Mouse (Mus musculus) limb, embryonic 13.5 days (tissue): ENCODE data around the gene Zrsr2. TPM values are rescaled to one million over a fixed set of nuclear protein-coding genes. Genes with fewer than 3 reads are reported as not detected.
A peak's percentile ranks its signal among the peaks of the same experiment; 100 is the strongest.

Source experiments
- ATAC-seq: fragments of 200-750 bp; cut with Nextera tagmentation; 2 replicates; pipeline ENCODE4 v1.8.0; 2017; ENCODE audit warnings: low read depth, moderate number of reproducible peaks, moderate TSS enrichment; ENCODE audit not compliant: low FRiP score
- H3K27ac ChIP-seq: fragments of 300-500 bp; sonication (generic); 2 replicates; pipeline ENCODE4 v1.5.1; 2015; ENCODE audit warnings: inconsistent platforms, mild to moderate bottlenecking, moderate library complexity
- H3K27me3 ChIP-seq: fragments of 300-500 bp; sonication (generic); 2 replicates; pipeline ENCODE4 v1.6.1; 2015; ENCODE audit warnings: mild to moderate bottlenecking, inconsistent platforms
- H3K36me3 ChIP-seq: fragments of 300-500 bp; sonication (generic); 2 replicates; pipeline ENCODE4 v1.6.1; 2015; ENCODE audit warnings: inconsistent platforms, mild to moderate bottlenecking, moderate library complexity
- H3K4me1 ChIP-seq: fragments of 300-500 bp; sonication (generic); 2 replicates; pipeline ENCODE4 v1.6.1; 2015; ENCODE audit warnings: inconsistent platforms
- H3K4me2 ChIP-seq: fragments of 300-500 bp; sonication (generic); replicated peaks from 2 replicates; pipeline ENCODE4 v1.6.1; 2015; ENCODE audit warnings: inconsistent platforms, mild to moderate bottlenecking, moderate library complexity
- H3K4me3 ChIP-seq: fragments of 300-500 bp; sonication (generic); 2 replicates; pipeline ENCODE4 v1.5.1; 2015; ENCODE audit warnings: moderate library complexity, mild to moderate bottlenecking, inconsistent platforms
- H3K9ac ChIP-seq: fragments of 300-500 bp; sonication (generic); 2 replicates; pipeline ENCODE4 v1.6.1; 2015; ENCODE audit warnings: mild to moderate bottlenecking, inconsistent platforms
- H3K9me3 ChIP-seq: fragments of 300-500 bp; sonication (generic); 2 replicates; pipeline ENCODE4 v1.6.1; 2016; ENCODE audit warnings: inconsistent platforms
- WGBS: fragments of 180-500 bp; shearing (Covaris S2); methylation state at CpG from one replicate; pipeline ENCODE4 v1.1.7; 2015; 5-methylcytosine and 5-hydroxymethylcytosine counted together
- polyA plus RNA-seq: library from polyadenylated mRNA; unstranded; fragments of >200 nt; fragmentation: Nextera tagmentation; extraction: Ambion mirVana; gene quantifications from 2 replicates; pipeline ENCODE4 v1.2.1, GENCODE M21; 2015

Gene Zrsr2
- 66.5 and 75.1 TPM in 2 replicates for polyA plus RNA-seq

DNA sequence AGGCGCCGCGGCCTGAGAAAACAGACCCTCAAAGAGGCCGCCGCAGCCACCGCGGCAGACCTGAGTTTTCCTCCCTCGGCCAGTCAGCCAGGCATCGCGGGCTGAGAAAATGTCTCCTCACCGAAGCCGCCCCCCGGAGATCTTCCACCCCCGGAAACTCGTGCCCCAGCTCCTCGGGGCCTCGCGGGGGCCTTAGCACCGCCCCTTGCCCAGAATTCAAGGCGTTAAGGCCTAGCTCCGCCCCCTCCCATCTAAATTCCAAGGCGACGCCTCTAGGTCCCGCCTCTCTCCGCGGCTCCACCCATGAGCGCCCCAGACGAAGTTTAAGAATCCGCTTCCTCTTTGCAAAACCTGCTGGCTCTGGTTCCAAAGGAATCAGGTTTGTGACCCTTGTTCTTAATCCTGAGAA is at the start of gene Zrsr2:
Gene Zrsr2 (minus strand): TSS at position 195 of the 409 bp plus-strand sequence.
- Histone ChIP-seq H3K4me3 (peak within 1 kb of the TSS; percentile 60), H3K4me1 (0 out of 2 replicates have a peak, but pooled peaks cover 6% of the 10 kb centered on the region), H3K4me2 (peak within 1 kb of the TSS; percentile 65), H3K9me3 (no peaks in the 10 kb centered on the region), H3K36me3 (peaks cover 11% of the 10 kb centered on the region), H3K9ac (peak within 1 kb of the TSS; percentile 78), H3K27ac (peak within 1 kb of the TSS; percentile 98), H3K27me3 (peaks cover 18% of the 10 kb centered on the region; the same call in 1 of the 2 replicates)
- ATAC-seq: peak; percentile 96
- 5% methylated on average over 26 of the region's 29 CpGs for WGBS

DNA sequence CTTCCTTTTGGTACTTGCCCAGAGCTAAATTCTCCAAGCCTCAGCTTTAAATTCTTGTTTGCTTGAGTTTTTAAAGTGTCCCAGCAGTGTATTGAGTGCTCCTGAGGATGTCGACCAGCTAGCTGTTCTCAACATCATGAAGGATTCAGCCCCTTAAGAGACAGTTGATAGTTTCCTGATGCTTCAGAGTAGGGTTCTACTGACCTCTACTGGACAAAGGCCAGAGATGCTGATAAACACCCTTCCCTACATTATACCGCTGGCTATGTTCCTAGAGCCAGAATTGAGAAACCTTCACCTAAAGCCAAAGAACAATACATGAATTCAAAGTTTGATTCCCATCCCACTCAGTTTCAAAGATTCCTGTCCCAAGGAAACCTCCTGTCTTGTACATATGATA is 46.3 kb upstream of the Zrsr2 start:
- H3K9ac ChIP-seq: no peak overlapping the region
- no peaks in the 10 kb centered on the region for H3K4me1 ChIP-seq
- no peak for ATAC-seq
- H3K27me3 ChIP-seq: peaks cover 7% of the 10 kb centered on the region; the same call in 1 of the 2 replicates
- H3K4me2 ChIP-seq: no peak overlapping the region
- no peaks in the 10 kb centered on the region for H3K9me3 ChIP-seq
- H3K36me3 ChIP-seq: no peaks in the 10 kb centered on the region
- no peak overlapping the region for H3K4me3 ChIP-seq
- no peak overlapping the region for H3K27ac ChIP-seq
- WGBS: 30% methylated on average over 2 of the region's 2 CpGs

DNA sequence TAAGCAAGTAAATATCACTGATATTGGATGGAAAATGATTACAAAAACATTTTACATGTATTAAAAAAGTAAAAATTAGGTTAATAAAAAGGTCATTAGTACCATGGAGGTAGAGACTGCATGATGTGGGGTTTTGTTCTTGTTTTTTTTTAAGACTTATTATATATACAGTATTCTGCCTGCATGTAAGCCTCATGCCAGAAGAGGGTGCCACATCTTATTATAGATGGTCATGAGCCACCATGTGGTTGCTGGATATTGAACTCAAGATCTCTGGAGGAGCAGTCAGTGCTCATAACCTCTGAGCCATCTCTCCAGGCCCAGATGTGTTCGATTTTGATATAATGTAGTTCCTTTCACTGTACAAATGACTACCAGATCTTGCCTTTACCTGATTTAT is 41.4 kb upstream of the Zrsr2 start:
- no peaks in the 10 kb centered on the region for H3K4me1 ChIP-seq
- ATAC-seq: no peak
- H3K36me3 ChIP-seq: no peaks in the 10 kb centered on the region
- H3K9ac ChIP-seq: no peak overlapping the region
- H3K27ac ChIP-seq: no peak overlapping the region
- H3K4me3 ChIP-seq: no peak overlapping the region
- WGBS: 66% methylated on average over 1 of the region's 1 CpGs
- no peak overlapping the region for H3K4me2 ChIP-seq
- H3K27me3 ChIP-seq: peaks cover 19% of the 10 kb centered on the region; the same call in 1 of the 2 replicates
- H3K9me3 ChIP-seq: no peaks in the 10 kb centered on the region

GRCm38 (mm10) chrX:163996754-163997153 is 38.3 kb upstream of the Zrsr2 start:
- Histone ChIP-seq H3K4me3 (no peak overlapping the region), H3K9me3 (no peaks in the 10 kb centered on the region), H3K4me1 (no peaks in the 10 kb centered on the region), H3K27ac (no peak overlapping the region), H3K4me2 (no peak overlapping the region), H3K36me3 (no peaks in the 10 kb centered on the region), H3K27me3 (peaks cover 25% of the 10 kb centered on the region; the same call in 1 of the 2 replicates), H3K9ac (no peak overlapping the region)
- WGBS: 93% methylated on average over 3 of the region's 3 CpGs
- no peak for ATAC-seq

DNA sequence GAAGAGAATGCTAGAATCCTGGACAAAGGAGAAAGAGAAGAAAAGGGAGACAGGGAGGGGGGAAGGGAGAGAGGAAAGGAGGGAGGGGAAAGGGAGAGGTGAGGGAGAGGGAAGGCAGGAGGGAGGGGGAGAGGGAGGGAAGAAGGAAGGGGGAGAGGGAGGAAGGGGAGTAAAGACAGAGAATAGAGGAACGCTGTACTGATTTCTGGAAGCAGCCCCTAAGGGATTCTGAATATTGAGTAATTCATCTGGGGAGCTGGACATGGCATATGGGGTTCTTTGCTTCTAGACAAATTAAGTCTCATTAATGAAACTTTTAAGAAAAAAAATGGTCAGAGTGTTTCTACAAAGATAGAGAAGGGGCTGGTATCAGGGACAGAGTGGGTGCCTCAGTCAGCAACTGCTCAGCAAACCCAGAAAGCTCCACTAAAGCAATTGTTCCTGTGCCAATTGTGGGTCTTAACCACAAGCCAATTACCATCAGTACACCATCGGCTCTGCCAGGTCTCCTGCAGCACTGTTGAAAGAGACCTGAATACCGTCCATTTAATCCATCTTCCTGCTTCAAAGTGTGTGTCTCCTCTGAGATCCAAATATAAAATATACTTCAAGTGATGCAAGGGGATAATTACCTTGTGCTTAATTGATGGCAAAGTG is 29.4 kb upstream of the Zrsr2 start:
- no peak overlapping the region for H3K4me2 ChIP-seq
- 59% methylated on average over 3 of the region's 3 CpGs for WGBS
- H3K27ac ChIP-seq: no peak overlapping the region
- no peaks in the 10 kb centered on the region for H3K9me3 ChIP-seq
- H3K4me3 ChIP-seq: no peak overlapping the region
- no peaks in the 10 kb centered on the region for H3K4me1 ChIP-seq
- peaks cover 9% of the 10 kb centered on the region; the same call in 1 of the 2 replicates for H3K27me3 ChIP-seq
- no peak overlapping the region for H3K9ac ChIP-seq
- no peak for ATAC-seq
- H3K36me3 ChIP-seq: no peaks in the 10 kb centered on the region

DNA sequence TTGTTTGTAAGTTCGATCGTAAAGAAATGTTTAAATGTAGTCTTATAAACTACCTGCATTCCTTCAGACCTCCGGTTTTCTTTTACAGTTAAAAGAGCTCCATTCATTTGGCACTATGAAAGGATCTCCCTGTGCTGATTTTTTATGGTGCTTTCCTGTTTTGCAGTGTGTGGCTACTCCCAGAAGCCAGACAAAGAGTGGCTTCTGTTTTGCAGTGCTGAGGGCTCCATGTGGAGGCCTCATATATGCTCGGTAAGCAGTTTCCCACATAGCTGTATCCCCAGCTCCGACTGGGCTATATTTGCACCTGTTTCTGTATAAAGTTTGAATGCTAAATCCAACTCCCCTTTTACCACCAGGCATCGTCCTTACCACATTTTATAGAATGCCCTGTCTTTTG is 23.7 kb upstream of the Zrsr2 start:
- no peaks in the 10 kb centered on the region for H3K4me1 ChIP-seq
- 0 out of 2 replicates have a peak, but pooled peaks cover 2% of the 10 kb centered on the region for H3K36me3 ChIP-seq
- no peak overlapping the region for H3K4me2 ChIP-seq
- H3K4me3 ChIP-seq: no peak overlapping the region
- WGBS: 54% methylated on average over 6 of the region's 6 CpGs
- peaks cover 9% of the 10 kb centered on the region; the same call in 1 of the 2 replicates for H3K27me3 ChIP-seq
- no peaks in the 10 kb centered on the region for H3K9me3 ChIP-seq
- peak overlapping the region; percentile 73; the same call in 1 of the 2 replicates for H3K27ac ChIP-seq
- ATAC-seq: peak; percentile 72; the same call in 1 of the 2 replicates
- H3K9ac ChIP-seq: no peak overlapping the region

DNA sequence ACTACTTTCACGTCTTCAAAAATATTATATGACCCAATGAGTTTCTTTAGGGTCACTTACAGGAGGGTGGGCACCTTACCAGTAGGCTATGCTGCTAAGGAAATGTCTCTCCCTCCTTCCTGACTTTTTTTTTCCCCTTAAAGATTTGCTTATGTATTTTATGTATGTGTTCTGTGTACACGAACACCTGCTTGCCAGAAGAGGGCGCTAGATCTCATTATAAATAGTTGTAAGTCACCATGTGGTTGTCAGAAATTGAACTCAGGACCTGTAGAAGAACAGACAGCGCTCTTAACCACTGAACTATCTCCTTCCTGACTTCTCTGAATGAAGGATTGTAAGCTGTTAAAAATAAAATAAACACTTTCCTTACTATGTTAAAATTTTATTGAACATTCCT is 23.0 kb upstream of the Zrsr2 start:
- Histone ChIP-seq H3K4me2 (no peak overlapping the region), H3K27me3 (peaks cover 6% of the 10 kb centered on the region; the same call in 1 of the 2 replicates), H3K9ac (no peak overlapping the region), H3K36me3 (0 out of 2 replicates have a peak, but pooled peaks cover 2% of the 10 kb centered on the region), H3K4me1 (no peaks in the 10 kb centered on the region), H3K9me3 (no peaks in the 10 kb centered on the region), H3K27ac (no peak overlapping the region), H3K4me3 (no peak overlapping the region)
- ATAC-seq: no peak
- 53% methylated on average over 4 of the region's 4 CpGs for WGBS

DNA sequence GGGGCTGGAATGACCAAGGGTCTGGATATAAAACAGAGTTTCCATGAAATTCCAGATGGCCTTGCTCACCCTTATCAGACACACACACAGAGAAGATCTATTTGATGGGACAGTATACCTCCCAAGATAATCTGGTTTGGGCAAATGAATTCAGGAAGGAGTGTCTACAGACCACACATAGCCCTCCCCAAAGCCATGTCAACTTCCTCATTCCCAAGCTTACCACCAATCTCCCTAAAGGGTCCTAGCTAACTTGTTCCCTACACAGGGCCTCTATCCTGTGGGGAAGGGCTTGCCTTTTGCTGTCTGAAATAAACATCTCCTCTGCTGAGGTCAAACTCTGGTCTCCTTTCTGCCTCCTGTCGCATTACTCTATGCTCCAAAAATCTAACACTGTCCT is 22.6 kb upstream of the Zrsr2 start:
- 100% methylated on average over 1 of the region's 1 CpGs for WGBS
- no peak overlapping the region for H3K4me2 ChIP-seq
- H3K4me1 ChIP-seq: no peaks in the 10 kb centered on the region
- peaks cover 6% of the 10 kb centered on the region; the same call in 1 of the 2 replicates for H3K27me3 ChIP-seq
- H3K27ac ChIP-seq: no peak overlapping the region
- H3K9ac ChIP-seq: no peak overlapping the region
- 0 out of 2 replicates have a peak, but pooled peaks cover 2% of the 10 kb centered on the region for H3K36me3 ChIP-seq
- no peaks in the 10 kb centered on the region for H3K9me3 ChIP-seq
- no peak for ATAC-seq
- H3K4me3 ChIP-seq: no peak overlapping the region

- peak overlapping the region; percentile 78 for H3K9ac ChIP-seq
- WGBS: 17% methylated on average over 43 of the region's 67 CpGs
- peak; percentile 91 for ATAC-seq
- peaks cover 15% of the 10 kb centered on the region for H3K36me3 ChIP-seq
- peaks cover 18% of the 10 kb centered on the region; the same call in 1 of the 2 replicates for H3K27me3 ChIP-seq
- H3K27ac ChIP-seq: peak overlapping the region; percentile 98
- H3K4me1 ChIP-seq: 0 out of 2 replicates have a peak, but pooled peaks cover 6% of the 10 kb centered on the region
- peak overlapping the region; percentile 60 for H3K4me3 ChIP-seq
- H3K9me3 ChIP-seq: no peaks in the 10 kb centered on the region
- H3K4me2 ChIP-seq: peak overlapping the region; percentile 65
Measured at GRCm38 (mm10) chrX:163957803-163958466, 526 bp downstream of the Zrsr2 start.

GRCm38 (mm10) chrX:163957381-163957780 is 1.1 kb downstream of the Zrsr2 start:
- peak overlapping the region; percentile 78 for H3K9ac ChIP-seq
- peak overlapping the region; percentile 60 for H3K4me3 ChIP-seq
- H3K9me3 ChIP-seq: no peaks in the 10 kb centered on the region
- 0 out of 2 replicates have a peak, but pooled peaks cover 6% of the 10 kb centered on the region for H3K4me1 ChIP-seq
- peaks cover 16% of the 10 kb centered on the region for H3K36me3 ChIP-seq
- H3K4me2 ChIP-seq: peak overlapping the region; percentile 65
- peaks cover 18% of the 10 kb centered on the region; the same call in 1 of the 2 replicates for H3K27me3 ChIP-seq
- ATAC-seq: peak; percentile 17
- WGBS: 27% methylated on average over 12 of the region's 12 CpGs
- peak overlapping the region; percentile 98; the same call in 1 of the 2 replicates for H3K27ac ChIP-seq

DNA sequence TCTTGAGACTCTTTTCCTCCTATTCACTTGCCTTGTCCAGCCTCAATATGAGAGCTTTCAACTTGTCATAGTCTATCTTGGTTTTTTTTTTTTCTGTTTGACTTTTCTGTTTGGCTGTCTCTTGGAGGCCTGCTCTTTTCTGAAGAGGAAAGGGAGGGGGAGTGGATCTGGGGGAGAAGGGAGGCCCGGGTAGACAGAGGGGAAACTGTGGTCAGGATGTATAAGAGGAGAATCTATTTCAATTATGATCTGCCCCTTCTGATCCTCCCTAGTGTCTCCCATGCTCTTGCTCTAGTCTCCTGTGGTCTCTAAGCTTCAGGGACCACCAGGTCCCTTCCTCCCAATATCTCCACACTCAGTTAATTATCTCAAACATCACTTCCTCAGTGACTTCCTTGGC is 6.8 kb downstream of the Zrsr2 start:
- Histone ChIP-seq H3K4me2 (no peak overlapping the region), H3K4me1 (0 out of 2 replicates have a peak, but pooled peaks cover under 1% of the 10 kb centered on the region), H3K9ac (no peak overlapping the region), H3K9me3 (no peaks in the 10 kb centered on the region), H3K4me3 (no peak overlapping the region), H3K36me3 (peaks cover 48% of the 10 kb centered on the region), H3K27ac (no peak overlapping the region), H3K27me3 (no peaks in the 10 kb centered on the region; the same call in 1 of the 2 replicates)
- 86% methylated on average over 1 of the region's 1 CpGs for WGBS
- no peak for ATAC-seq

GRCm38 (mm10) chrX:163944381-163944780 is 14.1 kb downstream of the Zrsr2 start:
- Histone ChIP-seq H3K27ac (no peak overlapping the region), H3K9ac (no peak overlapping the region), H3K4me1 (no peaks in the 10 kb centered on the region), H3K36me3 (peaks cover 50% of the 10 kb centered on the region), H3K4me3 (no peak overlapping the region), H3K9me3 (no peaks in the 10 kb centered on the region), H3K27me3 (0 out of 2 replicates have a peak, but pooled peaks cover 3% of the 10 kb centered on the region), H3K4me2 (no peak overlapping the region)
- no peak for ATAC-seq
- WGBS: 85% methylated on average over 3 of the region's 3 CpGs
